Mouse (Mus musculus): ENCODE results near the gene Ros1.

The Ros1 gene

GRCm38 (mm10) chr10:52022413-52023212, 172.4 kb downstream of the Ros1 start, which contains the start of gene Vgll2:
Gene Vgll2 (plus strand): TSS chr10:52022502.
- DNase-seq (ENCODE audit: low spot score in 2 of 2) = no peak

- no peak for DNase-seq (ENCODE audit: low spot score in 2 of 2)
Measured at GRCm38 (mm10) chr10:52021736-52022394, 173.2 kb downstream of the Ros1 start.

- no peak for DNase-seq (ENCODE audit: low spot score in 2 of 2)
Measured at GRCm38 (mm10) chr10:52021231-52021630, 173.8 kb downstream of the Ros1 start.

- no peak for DNase-seq (ENCODE audit: low spot score in 2 of 2)
Measured at GRCm38 (mm10) chr10:52018471-52018870, 176.6 kb downstream of the Ros1 start.
